Mouse (Mus musculus): Measurements from ENCODE around the gene Eif4e. TPM values are rescaled to one million over a fixed set of nuclear protein-coding genes. Genes with fewer than 3 reads are reported as not detected.
A peak's percentile ranks its signal among the peaks of the same experiment; 100 is the strongest.

Eif4e gene
- polyA plus RNA-seq, 2 experiments, result 205 to 327 TPM

DNA sequence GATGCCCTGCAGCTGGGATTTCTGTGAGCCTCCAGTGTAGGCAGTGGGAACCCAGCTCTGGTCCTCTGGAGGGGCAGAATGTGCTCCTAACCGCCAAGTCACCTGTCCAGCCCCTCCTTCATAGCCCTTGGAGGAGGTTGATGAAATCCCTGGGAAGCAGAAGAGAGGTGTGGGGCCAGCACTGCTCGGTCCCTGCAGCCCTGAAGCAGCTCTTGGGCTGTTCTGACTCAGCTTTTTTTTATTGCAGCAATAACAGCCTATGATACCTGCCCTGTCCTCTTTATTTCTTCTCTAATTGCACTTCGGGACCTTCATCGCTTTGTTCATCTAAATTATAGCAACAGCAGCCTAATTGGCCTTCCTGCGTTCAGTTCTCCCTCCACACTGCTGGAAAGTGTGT, 15.5 kb upstream of the Eif4e start:
- Histone ChIP-seq H3K9me3 (ENCODE audit: control insufficient read depth, low read length) (no peaks in the 10 kb centered on the region), H3K27ac (replicated peaks; ENCODE audit: low read depth, low read length) (no peak overlapping the region), H3K9ac (ENCODE audit: low read depth, low read length, severe bottlenecking) (no peak overlapping the region), H3K36me3 (ENCODE audit: control insufficient read depth, insufficient read depth, low read length) (no peaks in the 10 kb centered on the region), H3K4me1 (ENCODE audit: control insufficient read depth, insufficient read depth, low read length) (no peaks in the 10 kb centered on the region; the same call in 1 of the 2 replicates), H3K4me3 (replicated peaks; ENCODE audit: low read length) (no peak overlapping the region), H3K27me3 (ENCODE audit: control insufficient read depth, insufficient read depth, low read length) (no peaks in the 10 kb centered on the region), H3K4me2 (replicated peaks; ENCODE audit: low read depth, low read length, severe bottlenecking) (no peak overlapping the region)
- TF ChIP-seq POLR2A (IDR thresholded peaks at IDR 0.05; ENCODE audit: borderline replicate concordance, extremely low read depth, insufficient read depth, insufficient read length), result no peak
- 32% methylated on average over 5 of the region's 5 CpGs for WGBS
- no peak for ATAC-seq (ENCODE audit: low FRiP score, low read depth)
- no peak for DNase-seq (ENCODE audit: low spot score)

- WGBS, result 42% methylated on average over 12 of the region's 12 CpGs
- no peak for DNase-seq (ENCODE audit: low spot score)
- ATAC-seq (ENCODE audit: low FRiP score, low read depth), result no peak
- Histone ChIP-seq H3K4me1 (ENCODE audit: control insufficient read depth, insufficient read depth, low read length) (no peaks in the 10 kb centered on the region; the same call in 1 of the 2 replicates), H3K27ac (replicated peaks; ENCODE audit: low read depth, low read length) (no peak overlapping the region), H3K36me3 (ENCODE audit: control insufficient read depth, insufficient read depth, low read length) (no peaks in the 10 kb centered on the region), H3K4me3 (replicated peaks; ENCODE audit: low read length) (peak overlapping the region; percentile 14; the same call in 1 of the 2 replicates), H3K9me3 (ENCODE audit: control insufficient read depth, low read length) (no peaks in the 10 kb centered on the region), H3K27me3 (ENCODE audit: control insufficient read depth, insufficient read depth, low read length) (no peaks in the 10 kb centered on the region), H3K4me2 (replicated peaks; ENCODE audit: low read depth, low read length, severe bottlenecking) (peak overlapping the region; percentile 29), H3K9ac (ENCODE audit: low read depth, low read length, severe bottlenecking) (no peak overlapping the region)
- TF ChIP-seq POLR2A (IDR thresholded peaks at IDR 0.05; ENCODE audit: borderline replicate concordance, extremely low read depth, insufficient read depth, insufficient read length), result no peak
Measured at GRCm38 (mm10) chr3:138513243-138513642, 12.7 kb upstream of the Eif4e start.

DNA sequence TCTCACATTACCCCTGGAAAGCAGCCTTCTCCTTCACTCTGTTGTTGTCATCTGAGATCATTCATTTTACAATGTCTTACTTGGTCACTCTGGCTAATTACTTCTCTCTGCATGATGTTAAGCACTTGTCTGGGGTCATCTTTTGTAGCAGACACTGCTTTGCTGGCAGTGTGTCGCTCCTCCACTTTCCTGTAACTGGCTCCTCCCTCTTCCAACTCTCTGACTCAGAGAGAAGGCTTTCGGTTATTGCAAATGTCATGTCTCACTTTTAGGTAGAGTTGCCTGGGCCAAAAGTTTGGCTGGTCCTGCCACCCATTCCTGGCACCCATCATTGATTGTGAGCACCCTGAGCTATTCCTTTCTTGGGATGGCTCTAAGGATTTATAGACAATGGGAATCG, 11.2 kb upstream of the Eif4e start:
- TF ChIP-seq POLR2A (IDR thresholded peaks at IDR 0.05; ENCODE audit: borderline replicate concordance, extremely low read depth, insufficient read depth, insufficient read length), result no peak
- H3K4me1 ChIP-seq (ENCODE audit: control insufficient read depth, insufficient read depth, low read length), result no peaks in the 10 kb centered on the region; the same call in 1 of the 2 replicates
- H3K9ac ChIP-seq (ENCODE audit: low read depth, low read length, severe bottlenecking), result no peak overlapping the region
- 74% methylated on average over 3 of the region's 3 CpGs for WGBS
- DNase-seq (ENCODE audit: low spot score) (no peak), ATAC-seq (ENCODE audit: low FRiP score, low read depth) (no peak)
- no peaks in the 10 kb centered on the region for H3K9me3 ChIP-seq (ENCODE audit: control insufficient read depth, low read length)
- no peak overlapping the region for H3K4me3 ChIP-seq (replicated peaks; ENCODE audit: low read length)
- H3K27me3 ChIP-seq (ENCODE audit: control insufficient read depth, insufficient read depth, low read length), result no peaks in the 10 kb centered on the region
- H3K36me3 ChIP-seq (ENCODE audit: control insufficient read depth, insufficient read depth, low read length), result no peaks in the 10 kb centered on the region
- no peak overlapping the region for H3K4me2 ChIP-seq (replicated peaks; ENCODE audit: low read depth, low read length, severe bottlenecking)
- H3K27ac ChIP-seq (replicated peaks; ENCODE audit: low read depth, low read length), result no peak overlapping the region

DNA sequence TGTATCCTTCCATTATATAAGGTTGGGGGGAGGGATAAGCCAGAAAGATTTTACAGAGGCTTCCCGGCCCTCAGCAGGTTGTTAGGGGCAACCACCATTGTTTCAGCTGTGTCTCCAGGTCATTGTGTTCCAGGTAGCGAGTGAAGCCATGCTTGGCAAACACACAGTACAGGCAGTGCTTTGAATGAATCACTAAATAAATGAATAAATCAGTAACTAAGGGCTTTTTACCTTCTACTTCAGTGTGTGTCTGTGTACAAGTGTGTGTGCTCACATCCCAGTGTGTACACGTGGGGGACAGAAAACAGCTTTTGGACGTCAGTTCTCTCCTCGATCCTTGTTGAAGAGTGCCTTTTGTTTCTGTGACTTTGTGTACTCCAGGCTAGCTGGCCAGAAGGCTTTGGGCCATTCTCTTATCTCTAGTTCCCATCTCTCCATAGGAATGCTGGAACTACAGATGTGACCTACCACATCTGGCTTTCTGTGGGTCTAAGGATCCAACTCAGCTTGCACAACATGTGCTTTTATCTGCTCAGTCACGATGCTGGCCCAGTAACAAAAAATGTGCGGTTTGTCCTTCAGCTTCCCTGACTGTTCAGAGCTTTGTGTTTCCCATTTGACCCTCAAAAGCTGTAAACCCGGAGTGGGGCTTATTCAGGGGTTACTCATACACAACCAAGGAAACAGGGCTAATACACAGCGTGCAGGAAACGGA, 10.2 kb upstream of the Eif4e start:
- TF ChIP-seq POLR2A (IDR thresholded peaks at IDR 0.05; ENCODE audit: borderline replicate concordance, extremely low read depth, insufficient read depth, insufficient read length), result no peak
- H3K9ac ChIP-seq (ENCODE audit: low read depth, low read length, severe bottlenecking), result no peak overlapping the region
- no peaks in the 10 kb centered on the region for H3K27me3 ChIP-seq (ENCODE audit: control insufficient read depth, insufficient read depth, low read length)
- ATAC-seq (ENCODE audit: low FRiP score, low read depth) (no peak), DNase-seq (ENCODE audit: low spot score) (no peak)
- H3K27ac ChIP-seq (replicated peaks; ENCODE audit: low read depth, low read length), result no peak overlapping the region
- H3K4me3 ChIP-seq (replicated peaks; ENCODE audit: low read length), result no peak overlapping the region
- no peaks in the 10 kb centered on the region; the same call in 1 of the 2 replicates for H3K4me1 ChIP-seq (ENCODE audit: control insufficient read depth, insufficient read depth, low read length)
- no peak overlapping the region for H3K4me2 ChIP-seq (replicated peaks; ENCODE audit: low read depth, low read length, severe bottlenecking)
- no peaks in the 10 kb centered on the region for H3K9me3 ChIP-seq (ENCODE audit: control insufficient read depth, low read length)
- 67% methylated on average over 10 of the region's 10 CpGs for WGBS
- no peaks in the 10 kb centered on the region for H3K36me3 ChIP-seq (ENCODE audit: control insufficient read depth, insufficient read depth, low read length)

GRCm38 (mm10) chr3:138517881-138518280, 8.1 kb upstream of the Eif4e start:
- Histone ChIP-seq H3K27ac (replicated peaks; ENCODE audit: low read depth, low read length) (no peak overlapping the region), H3K4me3 (replicated peaks; ENCODE audit: low read length) (no peak overlapping the region), H3K36me3 (ENCODE audit: control insufficient read depth, insufficient read depth, low read length) (no peaks in the 10 kb centered on the region), H3K27me3 (ENCODE audit: control insufficient read depth, insufficient read depth, low read length) (no peaks in the 10 kb centered on the region), H3K4me2 (replicated peaks; ENCODE audit: low read depth, low read length, severe bottlenecking) (no peak overlapping the region), H3K4me1 (ENCODE audit: control insufficient read depth, insufficient read depth, low read length) (no peaks in the 10 kb centered on the region), H3K9ac (ENCODE audit: low read depth, low read length, severe bottlenecking) (no peak overlapping the region), H3K9me3 (ENCODE audit: control insufficient read depth, low read length) (no peaks in the 10 kb centered on the region)
- no peak for DNase-seq (ENCODE audit: low spot score)
- 55% methylated on average over 3 of the region's 3 CpGs for WGBS
- no peak for TF ChIP-seq POLR2A (IDR thresholded peaks at IDR 0.05; ENCODE audit: borderline replicate concordance, extremely low read depth, insufficient read depth, insufficient read length)
- no peak for ATAC-seq (ENCODE audit: low FRiP score, low read depth)
